Mouse (Mus musculus): ENCODE results near the gene Etnk1.

DNA sequence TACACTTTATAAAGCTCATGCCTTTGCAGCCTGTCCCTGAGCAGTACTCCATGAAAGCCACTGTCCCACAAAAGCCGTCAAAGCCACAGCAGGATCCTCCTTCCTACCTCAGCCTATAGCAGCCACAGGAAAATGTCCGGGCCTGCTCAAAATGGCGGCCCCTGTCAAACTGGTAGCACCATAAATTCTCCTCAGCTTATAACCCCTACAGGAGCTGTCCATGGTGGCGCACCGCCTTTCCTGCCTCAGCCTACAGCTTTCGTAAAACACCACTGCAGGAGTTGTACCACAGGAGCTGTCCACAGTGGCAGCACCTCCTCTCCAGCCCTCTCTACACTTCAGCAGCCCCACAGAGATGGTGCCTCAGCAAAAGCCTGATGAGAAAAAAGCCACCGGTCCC is 37.6 kb upstream of the Etnk1 start:
- no peak for TF ChIP-seq CTCF (IDR thresholded peaks at IDR 0.05; ENCODE audit: low read depth)
- no peak for TF ChIP-seq EP300 (IDR thresholded peaks at IDR 0.05; ENCODE audit: low read depth)
